In genomic region chr19:3685611-3686214, GRCm38 (mm10) we compare ENCODE assay signal across 8 mouse cellular contexts. TPM values are rescaled to one million over a fixed set of nuclear protein-coding genes. Genes with fewer than 3 reads are reported as not detected.
DNase-seq lines count a peak whose midpoint lies in the region; ATAC-seq and TF ChIP-seq lines count a peak whose summit lies in the region.

No protein-coding gene starts in this region.

- no peaks in the 10 kb centered on the region for H3K9me3 ChIP-seq in heart, embryonic 14.5 days (ENCODE audit: control insufficient read depth, low read length)
- no peaks in the 10 kb centered on the region for H3K9me3 ChIP-seq in limb, embryonic 12.5 days
- H3K9me3 ChIP-seq in midbrain, embryonic 16.5 days (replicated peaks; ENCODE audit: control insufficient read depth, low read length, poor library complexity, severe bottlenecking): no peaks in the 10 kb centered on the region

- no peaks in the 10 kb centered on the region for H3K36me3 ChIP-seq in heart, embryonic 14.5 days (ENCODE audit: control insufficient read depth, insufficient read depth, low read length)
- H3K36me3 ChIP-seq in limb, embryonic 12.5 days: 0 out of 2 replicates have a peak, but pooled peaks cover 3% of the 10 kb centered on the region
- no peaks in the 10 kb centered on the region for H3K36me3 ChIP-seq in midbrain, embryonic 16.5 days (ENCODE audit: control insufficient read depth, insufficient read depth, low read length)

- no peak for ATAC-seq in heart, embryonic 14.5 days (ENCODE audit: insufficient number of reproducible peaks, insufficient read depth, low FRiP score, low read depth)
- ATAC-seq in limb, embryonic 12.5 days (ENCODE audit: insufficient number of reproducible peaks, insufficient read depth, low FRiP score, low TSS enrichment, low read depth): no peak
- ATAC-seq in midbrain, embryonic 16.5 days: 0 out of 2 replicates have a peak, but pooled peaks have one; percentile 11

- TF ChIP-seq CTCF in layer of hippocampus, adult 2 months (conservative IDR thresholded peaks at IDR 0.05): no peak

- WGBS in heart, embryonic 14.5 days: 2% methylated on average over 40 of the region's 45 CpGs
- WGBS in limb, embryonic 12.5 days: under 1% methylated on average over 45 of the region's 45 CpGs
- 1% methylated on average over 33 of the region's 45 CpGs for WGBS in midbrain, embryonic 16.5 days

- peak overlapping the region; percentile 89 for H3K9ac ChIP-seq in heart, embryonic 14.5 days (ENCODE audit: low read length)
- H3K9ac ChIP-seq in limb, embryonic 12.5 days (replicated peaks): peak overlapping the region; percentile 96
- H3K9ac ChIP-seq in midbrain, embryonic 16.5 days (ENCODE audit: low read depth, low read length): peak overlapping the region; percentile 73

- H3K4me2 ChIP-seq in heart, embryonic 14.5 days (ENCODE audit: low read length): peak overlapping the region; percentile 97
- peak overlapping the region; percentile 98 for H3K4me2 ChIP-seq in limb, embryonic 12.5 days
- peak overlapping the region; percentile 99 for H3K4me2 ChIP-seq in midbrain, embryonic 16.5 days (ENCODE audit: low read length)

- H3K4me3 ChIP-seq in layer of hippocampus, adult 2 months: peak overlapping the region; percentile 68
- H3K4me3 ChIP-seq in heart, embryonic 14.5 days (ENCODE audit: control insufficient read depth in 1 of 2, insufficient read depth in 1 of 2, low read depth in 1 of 2, low read length in 2 of 2): peak overlapping the region; percentile 60 to 91
- H3K4me3 ChIP-seq in limb, embryonic 12.5 days (replicated peaks): peak overlapping the region; percentile 97
- H3K4me3 ChIP-seq in midbrain, embryonic 16.5 days (ENCODE audit: low read depth, low read length): peak overlapping the region; percentile 82

- H3K4me1 ChIP-seq in heart, embryonic 14.5 days (ENCODE audit: control insufficient read depth in 2 of 2, insufficient read depth in 2 of 2, low read length in 2 of 2): peaks cover 22 to 23% of the 10 kb centered on the region in 2 experiments
- H3K4me1 ChIP-seq in limb, embryonic 12.5 days (replicated peaks): peaks cover 61% of the 10 kb centered on the region
- H3K4me1 ChIP-seq in midbrain, embryonic 16.5 days (ENCODE audit: control insufficient read depth, insufficient read depth, low read length): peaks cover 5% of the 10 kb centered on the region; the same call in 1 of the 2 replicates

- H3K27me3 ChIP-seq in heart, embryonic 14.5 days (ENCODE audit: control insufficient read depth, insufficient read depth, low read length): no peaks in the 10 kb centered on the region
- no peaks in the 10 kb centered on the region for H3K27me3 ChIP-seq in limb, embryonic 12.5 days
- H3K27me3 ChIP-seq in midbrain, embryonic 16.5 days (ENCODE audit: control insufficient read depth, insufficient read depth, low read depth, low read length): no peaks in the 10 kb centered on the region

- DNase-seq in layer of hippocampus, adult 2 months (ENCODE audit: low spot score in 2 of 2): no peak
- DNase-seq in layer of hippocampus, postnatal 25 days (ENCODE audit: extremely low spot score in 1 of 2, low spot score in 1 of 2): no peak
- DNase-seq in embryo, embryonic 10 days (ENCODE audit: low spot score): peak; percentile 35
- DNase-seq in B cell, adult 2 months: no peak
- no peak for DNase-seq in thymus, postnatal 25 days

- H3K27ac ChIP-seq in layer of hippocampus, adult 2 months: peak overlapping the region; percentile 82
- peak overlapping the region; percentile 53 to 84 for H3K27ac ChIP-seq in heart, embryonic 14.5 days (replicated peaks in 1 of 2; ENCODE audit: control insufficient read depth in 1 of 2, insufficient read depth in 1 of 2, low read depth in 2 of 2, low read length in 2 of 2)
- H3K27ac ChIP-seq in limb, embryonic 12.5 days: peak overlapping the region; percentile 94
- no peak overlapping the region; the same call in 1 of the 2 replicates for H3K27ac ChIP-seq in midbrain, embryonic 16.5 days (ENCODE audit: low read length)

RNA-seq across cellular contexts. Expression of gene Lrp5, which starts 0.7 kb away (rescaled TPM):
- total RNA-seq in layer of hippocampus, adult 2 months (2021): 10 to 100 TPM in 1 of 2 experiments, 1 to 10 TPM in 1; 9.4 to 10.0 TPM
- total RNA-seq in layer of hippocampus, postnatal 25 days (2021): 10 to 100 TPM; 10.3 to 10.9 TPM
- 4.1 and 5.0 TPM in 2 replicates for polyA plus RNA-seq in heart, embryonic 14.5 days (2014; fragmentation: Nextera tagmentation; extraction: Ambion mirVana)
- 7.7 and 8.4 TPM in 2 replicates for polyA plus RNA-seq in limb, embryonic 12.5 days (2016; fragmentation: Nextera tagmentation; extraction: Ambion mirVana)
- polyA plus RNA-seq in midbrain, embryonic 16.5 days (2015; fragmentation: Nextera tagmentation; extraction: Ambion mirVana): 0.89 and 0.92 TPM in 2 replicates

RNA-seq across cellular contexts. Expression of gene 1810055G02Rik, which starts 22.4 kb away (rescaled TPM):
- total RNA-seq in layer of hippocampus, adult 2 months (2021): 10 to 100 TPM; 23.3 to 27.2 TPM
- total RNA-seq in layer of hippocampus, postnatal 25 days (2021): 10 to 100 TPM; 28.3 to 28.6 TPM
- polyA plus RNA-seq in heart, embryonic 14.5 days (2014; fragmentation: Nextera tagmentation; extraction: Ambion mirVana): 18.0 and 18.2 TPM in 2 replicates
- 33.0 and 41.1 TPM in 2 replicates for polyA plus RNA-seq in limb, embryonic 12.5 days (2016; fragmentation: Nextera tagmentation; extraction: Ambion mirVana)
- polyA plus RNA-seq in midbrain, embryonic 16.5 days (2015; fragmentation: Nextera tagmentation; extraction: Ambion mirVana): 33.3 and 33.4 TPM in 2 replicates
